Mouse (Mus musculus) neural tube, embryonic 14.5 days (tissue): ENCODE measurements around the gene Cnot6l. TPM values are rescaled to one million over a fixed set of nuclear protein-coding genes. Genes with fewer than 3 reads are reported as not detected.
A peak's percentile ranks its signal among the peaks of the same experiment; 100 is the strongest.

Experiments
- ATAC-seq: fragments of 200-750 bp; cut with Nextera tagmentation; 2 replicates; pipeline ENCODE4 v1.8.0; 2017; ENCODE audit warnings: low read depth, mild to moderate bottlenecking, moderate TSS enrichment, moderate library complexity
- H3K27ac ChIP-seq: fragments of 300-500 bp; sonication (generic); 2 replicates; pipeline ENCODE4 v1.5.1; 2014; ENCODE audit warnings: low read depth, mild to moderate bottlenecking, control low read depth, low read length, moderate library complexity, mixed read lengths
- H3K27me3 ChIP-seq: fragments of 300-500 bp; sonication (generic); 2 replicates; pipeline ENCODE4 v1.6.1; 2014; ENCODE audit warnings: low read length; ENCODE audit not compliant: control insufficient read depth, insufficient read depth
- H3K36me3 ChIP-seq: fragments of 300-500 bp; sonication (generic); 2 replicates; pipeline ENCODE4 v1.6.1; 2014; ENCODE audit warnings: low read length, mixed read lengths; ENCODE audit not compliant: control insufficient read depth, insufficient read depth
- H3K4me1 ChIP-seq: fragments of 300-500 bp; sonication (generic); 2 replicates; pipeline ENCODE4 v1.6.1; 2014; ENCODE audit warnings: low read length; ENCODE audit not compliant: control insufficient read depth, insufficient read depth
- H3K4me2 ChIP-seq: fragments of 300-500 bp; sonication (generic); 2 replicates; pipeline ENCODE4 v1.6.1; 2014; ENCODE audit warnings: mild to moderate bottlenecking, low read depth, low read length, control low read depth
- H3K4me3 ChIP-seq: fragments of 300-500 bp; sonication (generic); 2 replicates; pipeline ENCODE4 v1.5.1; 2014; ENCODE audit warnings: low read depth, low read length, control low read depth, mixed read lengths
- H3K9ac ChIP-seq: fragments of 300-500 bp; sonication (generic); replicated peaks from 2 replicates; pipeline ENCODE4 v1.6.1; 2014; ENCODE audit warnings: low read depth, mild to moderate bottlenecking, control low read depth, low read length, mixed read lengths
- H3K9me3 ChIP-seq: fragments of 300-500 bp; sonication (generic); 2 replicates; pipeline ENCODE4 v1.6.1; 2016; ENCODE audit warnings: low read length; ENCODE audit not compliant: control insufficient read depth
- WGBS: fragments of 180-500 bp; shearing (Covaris S2); extraction: QIAGEN DNeasy Blood & Tissue Kit; methylation state at CpG from one replicate; pipeline ENCODE4 v1.1.7; 2014; 5-methylcytosine and 5-hydroxymethylcytosine counted together
- polyA plus RNA-seq: library from polyadenylated mRNA; unstranded; fragments of >200 nt; fragmentation: Nextera tagmentation; extraction: Ambion mirVana; gene quantifications from 2 replicates; pipeline ENCODE4 v1.2.1, GENCODE M21; 2014

The Cnot6l gene
- polyA plus RNA-seq, 1 experiment from 2014 or later: 20.0 TPM

- WGBS: 66% methylated on average over 5 of the region's 5 CpGs
- Histone ChIP-seq H3K27ac (no peak overlapping the region), H3K27me3 (no peaks in the 10 kb centered on the region), H3K4me1 (no peaks in the 10 kb centered on the region), H3K4me3 (no peak overlapping the region), H3K9ac (no peak overlapping the region), H3K9me3 (no peaks in the 10 kb centered on the region), H3K36me3 (no peaks in the 10 kb centered on the region), H3K4me2 (no peak overlapping the region)
- ATAC-seq: no peak
These were observed 124.7 kb downstream of the Cnot6l start for GRCm38 (mm10) chr5:96039188-96039840.

GRCm38 (mm10) chr5:96037684-96038121 is 126.3 kb downstream of the Cnot6l start:
- no peak overlapping the region for H3K4me3 ChIP-seq
- no peaks in the 10 kb centered on the region for H3K27me3 ChIP-seq
- no peaks in the 10 kb centered on the region for H3K9me3 ChIP-seq
- 44% methylated on average over 8 of the region's 8 CpGs for WGBS
- H3K4me2 ChIP-seq: no peak overlapping the region
- H3K36me3 ChIP-seq: no peaks in the 10 kb centered on the region
- peak; percentile 54; the same call in 1 of the 2 replicates for ATAC-seq
- H3K9ac ChIP-seq: no peak overlapping the region
- no peaks in the 10 kb centered on the region for H3K4me1 ChIP-seq
- H3K27ac ChIP-seq: no peak overlapping the region

GRCm38 (mm10) chr5:96036125-96036672 is 127.8 kb downstream of the Cnot6l start:
- no peaks in the 10 kb centered on the region for H3K4me1 ChIP-seq
- H3K4me2 ChIP-seq: no peak overlapping the region
- no peak overlapping the region for H3K4me3 ChIP-seq
- no peak overlapping the region for H3K27ac ChIP-seq
- H3K36me3 ChIP-seq: no peaks in the 10 kb centered on the region
- no peak overlapping the region for H3K9ac ChIP-seq
- no peaks in the 10 kb centered on the region for H3K9me3 ChIP-seq
- no peak for ATAC-seq
- H3K27me3 ChIP-seq: no peaks in the 10 kb centered on the region
- 70% methylated on average over 7 of the region's 7 CpGs for WGBS

- Histone ChIP-seq H3K27me3 (no peaks in the 10 kb centered on the region), H3K4me1 (no peaks in the 10 kb centered on the region), H3K4me3 (no peak overlapping the region), H3K4me2 (no peak overlapping the region), H3K36me3 (no peaks in the 10 kb centered on the region), H3K27ac (no peak overlapping the region), H3K9me3 (no peaks in the 10 kb centered on the region), H3K9ac (no peak overlapping the region)
- WGBS: 19% methylated on average over 1 of the region's 1 CpGs
- ATAC-seq: no peak
These were observed 129.9 kb downstream of the Cnot6l start for GRCm38 (mm10) chr5:96034101-96034500.

GRCm38 (mm10) chr5:96029821-96030220 is 134.2 kb downstream of the Cnot6l start:
- Histone ChIP-seq H3K27ac (no peak overlapping the region), H3K4me2 (no peak overlapping the region), H3K36me3 (no peaks in the 10 kb centered on the region), H3K27me3 (no peaks in the 10 kb centered on the region), H3K9ac (no peak overlapping the region), H3K4me3 (no peak overlapping the region), H3K9me3 (no peaks in the 10 kb centered on the region), H3K4me1 (no peaks in the 10 kb centered on the region)
- WGBS: 96% methylated on average over 2 of the region's 2 CpGs
- no peak for ATAC-seq

Other genes with a start within 250 kb of the Cnot6l start
- gene Cxcl13, start 207.2 kb downstream of the Cnot6l start, polyA plus RNA-seq: 0.17 and 0.23 TPM in 2 replicates
- gene Mrpl1, start 45.3 kb upstream of the Cnot6l start, polyA plus RNA-seq: 17.7 and 19.5 TPM in 2 replicates
- 5.7 and 8.6 TPM in 2 replicates for gene Fras1, start 209.8 kb upstream of the Cnot6l start, polyA plus RNA-seq